Mouse (Mus musculus): ENCODE measurements around the gene Prkcb.

The Prkcb gene

DNA sequence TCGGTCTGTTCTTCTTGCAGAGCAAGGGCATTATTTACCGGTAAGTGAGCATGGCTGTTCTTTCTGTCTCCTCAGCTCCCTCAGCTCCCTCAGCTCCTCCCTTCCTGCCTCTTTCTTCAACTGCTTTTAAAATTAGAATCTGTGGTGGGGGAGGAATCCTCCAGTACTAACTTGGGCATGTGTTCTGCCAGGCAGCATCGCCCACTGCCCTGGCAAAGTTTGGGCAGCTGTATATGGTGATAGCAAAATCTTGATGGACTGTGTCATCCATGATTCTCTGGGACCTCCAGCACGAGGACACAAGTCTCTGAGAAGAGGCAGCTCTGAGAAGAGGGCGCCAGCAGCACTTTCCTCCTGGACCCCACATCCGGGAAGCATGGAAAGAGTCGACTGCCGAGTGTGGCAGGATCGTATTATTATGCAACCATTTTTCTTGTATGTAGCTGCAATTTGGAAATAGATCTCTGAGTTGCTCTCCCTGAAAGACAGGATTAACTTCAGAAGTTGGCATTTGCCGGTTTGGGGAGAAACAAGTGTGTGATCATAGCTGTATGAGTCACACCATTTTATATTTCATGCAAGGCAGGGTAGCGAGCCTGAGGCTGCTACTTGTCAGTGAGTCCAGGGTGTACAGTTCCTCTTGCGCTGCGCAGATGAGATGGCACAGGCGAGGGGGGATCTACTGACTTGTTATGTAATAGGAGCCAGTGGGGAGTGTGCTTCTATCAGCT, 296.0 kb downstream of the Prkcb start:
- DNase-seq (ENCODE audit: low spot score in 2 of 2): peak; percentile 84 to 88

GRCm38 (mm10) chr7:122595897-122596296, 307.3 kb downstream of the Prkcb start:
- no peak for DNase-seq (ENCODE audit: low spot score in 2 of 2)

DNA sequence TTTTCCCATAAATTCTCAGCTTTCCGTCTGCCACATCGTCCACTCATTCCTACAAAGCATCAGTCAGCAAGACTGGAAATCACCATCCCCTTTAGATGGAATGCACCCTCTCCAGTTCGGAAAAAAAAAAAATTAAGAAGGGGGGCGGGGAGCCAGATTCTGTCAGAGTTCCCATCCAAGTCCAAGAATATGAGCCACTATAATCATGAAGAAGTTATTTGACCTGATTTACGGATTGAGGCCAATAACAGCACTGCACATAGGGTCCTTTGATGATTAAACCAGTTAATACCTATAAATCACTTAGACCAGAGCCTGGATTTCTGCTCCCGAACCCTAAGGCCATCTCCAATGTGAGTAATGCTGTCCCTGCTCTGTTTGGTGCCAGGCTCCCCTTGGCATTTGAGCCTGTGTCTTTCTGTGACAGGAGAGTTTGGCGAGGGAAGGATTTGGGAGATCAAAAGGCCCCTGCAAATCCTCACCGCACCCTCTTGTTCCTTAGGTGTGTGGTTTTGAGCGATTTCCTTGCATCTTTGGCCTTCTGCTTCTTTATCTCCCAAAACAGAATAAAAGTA, 308.1 kb downstream of the Prkcb start:
- DNase-seq (ENCODE audit: low spot score in 2 of 2): no peak

DNA sequence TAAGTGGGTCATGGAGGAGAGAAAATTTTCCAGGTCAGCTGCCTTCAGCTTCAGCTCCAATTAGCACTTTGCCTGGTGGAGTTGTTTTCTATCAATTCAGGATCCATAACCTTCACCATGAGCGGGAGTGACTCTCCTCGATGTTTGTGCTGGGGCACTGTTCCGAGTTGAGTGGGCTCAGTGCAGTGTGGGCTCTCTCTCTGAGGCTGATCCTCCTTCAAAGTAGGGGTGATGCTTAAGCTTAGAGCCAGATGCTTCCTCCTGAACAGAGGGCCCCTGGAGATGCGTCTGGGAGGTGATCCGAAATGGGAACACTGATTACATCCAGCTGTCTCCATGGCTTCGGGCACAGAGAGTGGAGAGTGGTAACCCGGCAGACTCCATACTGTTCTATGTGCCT, 308.8 kb downstream of the Prkcb start:
- DNase-seq (ENCODE audit: low spot score in 2 of 2): no peak

DNA sequence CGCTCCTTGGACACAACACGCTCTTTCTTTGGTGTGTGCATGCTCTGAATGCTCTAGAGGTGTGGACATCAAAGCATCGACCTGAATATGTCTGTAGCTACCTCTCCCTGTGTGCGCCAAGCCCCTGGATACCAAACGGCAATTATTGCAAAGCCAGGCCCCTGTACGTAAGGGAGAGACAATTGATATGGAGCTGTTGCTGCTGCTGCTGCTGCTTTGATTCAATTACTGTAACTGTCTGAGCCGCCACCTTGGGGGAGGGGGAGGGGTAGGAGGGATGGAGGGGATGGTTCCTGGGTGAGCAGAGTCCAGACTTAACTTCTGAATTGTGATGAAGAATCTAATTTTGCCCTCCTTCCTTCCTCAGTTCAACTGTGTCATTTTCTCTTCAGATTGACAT, 312.3 kb downstream of the Prkcb start:
- DNase-seq (ENCODE audit: low spot score in 2 of 2): no peak

DNA sequence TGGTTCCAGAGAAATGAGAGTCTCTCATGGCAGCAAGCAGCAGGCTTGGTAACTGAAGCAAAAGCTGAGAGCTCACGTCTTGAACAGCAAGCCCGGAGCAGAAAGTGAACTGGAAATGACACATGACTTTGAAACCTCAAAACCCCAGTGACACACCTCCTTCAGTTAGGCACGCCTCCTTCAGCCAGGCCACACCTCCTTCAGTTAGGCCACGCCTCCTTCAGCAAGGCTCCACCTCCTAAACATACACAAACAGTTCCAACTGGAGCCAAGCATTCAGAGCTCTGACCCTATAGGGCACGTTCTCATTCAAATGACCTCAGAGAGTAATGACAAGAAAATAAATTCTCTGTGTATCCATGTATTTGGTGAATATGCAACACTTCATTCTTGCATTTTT, 316.5 kb downstream of the Prkcb start:
- DNase-seq (ENCODE audit: low spot score in 2 of 2): no peak

GRCm38 (mm10) chr7:122609420-122609819, 320.9 kb downstream of the Prkcb start:
- DNase-seq (ENCODE audit: low spot score in 2 of 2): no peak

DNA sequence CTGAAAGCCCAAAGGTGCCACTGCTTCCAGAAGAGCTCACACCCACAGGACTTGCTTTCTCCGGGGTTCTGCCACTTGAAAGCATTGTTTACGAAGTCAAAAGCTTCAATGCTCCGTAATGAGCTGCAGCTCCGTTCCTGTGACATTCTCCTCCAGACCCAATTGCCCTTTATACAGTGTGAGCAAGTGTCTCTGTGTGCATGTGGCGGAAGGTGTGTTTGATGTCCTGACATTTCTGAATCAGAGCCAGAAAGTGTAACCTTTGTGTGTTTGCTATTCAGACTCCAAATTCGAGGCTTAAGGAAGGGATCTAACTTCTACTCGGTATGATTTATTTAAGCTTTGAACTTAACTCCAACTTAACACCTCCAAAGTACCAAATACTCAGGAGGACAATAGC, 321.6 kb downstream of the Prkcb start:
- DNase-seq (ENCODE audit: low spot score in 2 of 2): no peak

GRCm38 (mm10) chr7:122613876-122614275, 325.3 kb downstream of the Prkcb start:
- DNase-seq (ENCODE audit: low spot score in 2 of 2): no peak

GRCm38 (mm10) chr7:122622125-122622774, 333.7 kb downstream of the Prkcb start:
- no peak for DNase-seq (ENCODE audit: low spot score in 2 of 2)

GRCm38 (mm10) chr7:122623753-122624152, 335.2 kb downstream of the Prkcb start:
- no peak for DNase-seq (ENCODE audit: low spot score in 2 of 2)

- no peak for DNase-seq (ENCODE audit: low spot score in 2 of 2)
These were observed 339.5 kb downstream of the Prkcb start for GRCm38 (mm10) chr7:122628050-122628449.

DNA sequence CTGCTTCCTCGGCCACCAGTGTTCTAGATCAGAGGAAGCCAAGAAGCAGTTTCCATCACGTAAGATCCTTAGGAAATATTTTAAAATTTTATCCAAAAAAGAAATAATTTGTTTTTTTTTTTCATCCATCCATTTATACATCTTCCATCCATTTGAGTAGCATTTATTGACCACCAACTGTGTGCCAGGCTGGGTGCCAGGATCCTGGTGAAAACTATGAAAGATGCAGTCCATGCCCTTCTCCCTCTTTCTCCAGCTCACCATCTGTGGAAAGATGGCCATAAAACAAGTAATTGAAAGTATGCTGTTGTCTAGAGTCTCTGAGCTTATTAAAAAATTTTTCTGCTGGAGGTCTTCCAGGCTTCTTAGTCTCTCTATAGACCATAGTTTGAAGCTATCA, 341.8 kb downstream of the Prkcb start:
- DNase-seq (ENCODE audit: low spot score in 2 of 2): no peak

DNA sequence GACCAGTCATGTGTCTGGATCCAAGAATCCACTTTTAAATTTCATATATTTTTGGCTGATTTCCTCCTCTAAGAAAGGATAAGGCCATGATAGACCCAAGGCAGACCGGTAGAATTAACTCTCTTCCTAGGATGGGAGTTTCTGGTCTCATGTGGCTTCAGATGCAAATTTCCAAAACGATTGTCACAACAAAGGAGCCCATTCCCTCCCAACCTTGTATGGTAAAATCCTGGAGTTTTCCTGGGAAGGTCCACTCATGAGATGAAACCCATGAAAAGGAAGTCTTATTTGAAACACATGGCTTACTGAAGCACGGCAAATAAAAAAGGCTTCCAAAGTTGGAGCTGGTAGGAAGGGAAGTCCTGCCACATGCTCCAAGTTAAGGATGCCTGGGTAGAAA, 342.6 kb downstream of the Prkcb start:
- DNase-seq (ENCODE audit: low spot score in 2 of 2): no peak

DNA sequence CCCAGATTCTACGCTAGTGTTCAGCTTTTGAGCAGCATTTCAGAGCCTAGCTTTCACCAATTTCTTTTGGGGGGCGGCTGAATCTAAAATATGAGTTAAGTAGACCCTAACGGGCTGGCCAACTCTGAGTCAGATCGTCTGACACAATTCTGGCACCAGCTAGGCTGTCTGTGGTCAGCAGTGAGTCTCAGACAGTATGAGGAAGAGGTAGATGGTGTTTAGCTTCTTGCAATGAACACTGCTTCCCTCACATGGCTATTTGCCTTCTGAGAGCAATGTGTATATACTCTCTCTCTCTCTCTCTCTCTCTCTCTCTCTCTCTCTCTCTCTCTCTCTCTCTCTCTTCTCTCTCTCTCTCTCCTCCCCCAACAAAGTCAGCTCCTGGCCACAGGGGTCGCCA, 344.4 kb downstream of the Prkcb start:
- no peak for DNase-seq (ENCODE audit: low spot score in 2 of 2)

- DNase-seq (ENCODE audit: low spot score in 2 of 2): no peak
These were observed 344.9 kb downstream of the Prkcb start for GRCm38 (mm10) chr7:122633463-122633862.

GRCm38 (mm10) chr7:122643676-122644075, 355.1 kb downstream of the Prkcb start:
- DNase-seq (ENCODE audit: low spot score in 2 of 2): peak in 1 of 2 experiments; percentile 63

GRCm38 (mm10) chr7:122649306-122649705, 360.8 kb downstream of the Prkcb start:
- peak in 1 of 2 experiments; percentile 59 for DNase-seq (ENCODE audit: low spot score in 2 of 2)

DNA sequence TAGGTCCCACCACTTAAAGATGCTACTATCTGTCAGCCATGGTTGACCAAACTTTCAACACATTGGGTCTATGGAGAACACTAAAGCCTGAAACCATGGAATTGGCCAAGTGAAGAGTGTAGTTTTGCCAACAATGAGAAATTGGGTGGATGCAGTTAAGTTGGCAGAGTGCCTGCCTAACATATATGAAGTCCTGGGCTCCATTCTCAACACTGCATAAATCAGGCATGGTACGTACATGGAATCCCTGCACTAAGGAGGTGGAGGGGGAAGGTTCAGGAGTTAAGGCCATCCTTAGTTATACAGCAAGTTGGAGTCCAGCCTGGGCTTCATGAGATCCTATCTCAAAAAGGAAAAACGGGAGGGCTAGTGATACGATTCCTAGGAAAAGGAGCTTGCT, 364.0 kb downstream of the Prkcb start:
- no peak for DNase-seq (ENCODE audit: low spot score in 2 of 2)

DNA sequence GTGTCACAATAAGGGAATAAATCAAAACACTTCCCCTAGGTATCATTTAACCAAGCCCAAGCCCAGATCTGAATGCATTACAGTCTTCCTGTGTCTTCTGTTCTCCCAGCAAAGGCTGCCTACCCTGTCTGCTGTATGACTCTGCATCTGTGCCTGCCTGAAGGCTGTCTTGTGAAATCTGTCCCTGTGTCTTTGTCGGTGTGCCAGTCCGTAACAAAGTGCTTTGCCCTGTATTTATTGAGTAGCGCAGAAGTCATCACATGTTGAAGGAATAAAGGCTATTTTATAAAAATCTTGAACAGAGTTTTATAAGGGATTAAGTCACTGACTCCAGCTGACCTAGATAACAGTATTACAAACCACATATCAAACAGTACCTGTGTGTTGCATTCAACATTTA, 368.1 kb downstream of the Prkcb start:
- no peak for DNase-seq (ENCODE audit: low spot score in 2 of 2)

GRCm38 (mm10) chr7:122657423-122658126, 369.0 kb downstream of the Prkcb start:
- DNase-seq (ENCODE audit: low spot score in 2 of 2): no peak

DNA sequence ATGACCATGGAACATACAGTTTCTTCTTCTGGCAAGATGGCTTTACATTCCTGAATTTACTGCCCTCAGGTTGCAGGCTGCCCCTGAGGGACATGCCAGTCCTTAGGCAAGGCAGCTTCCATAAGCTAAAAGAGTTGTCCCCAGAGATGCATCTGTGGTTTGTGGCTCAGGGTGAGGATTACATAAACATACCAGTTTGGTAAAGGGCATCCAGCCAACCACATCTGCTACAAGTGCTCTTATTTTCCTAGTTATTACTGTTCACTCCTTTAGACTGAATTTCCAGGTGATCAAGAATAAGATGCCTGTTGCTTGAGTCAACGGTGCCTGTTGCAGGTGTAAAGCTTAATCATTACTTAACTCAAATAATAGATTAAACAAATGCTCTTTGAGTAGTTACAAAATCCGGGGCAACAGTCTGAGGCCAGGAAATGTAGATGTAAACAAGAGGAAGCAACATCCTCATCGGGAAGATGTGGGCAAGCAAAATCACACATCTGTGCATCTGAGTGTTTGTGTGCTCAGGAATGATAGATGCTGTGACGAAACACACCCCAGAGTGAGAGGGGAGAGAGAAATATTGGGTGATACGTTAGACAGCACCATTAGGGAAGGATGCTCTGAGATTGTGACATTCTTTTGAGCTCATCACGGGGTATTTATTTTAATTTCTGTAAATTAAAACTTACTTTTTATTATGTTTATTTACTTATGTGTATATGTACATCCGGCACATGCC, 376.9 kb downstream of the Prkcb start:
- DNase-seq (ENCODE audit: low spot score in 2 of 2): no peak
